Mouse (Mus musculus) cerebellum, adult 11 months (tissue): ENCODE measurements around the gene Thap3.

ENCODE experiments used
- DNase-seq: peaks from one replicate; pipeline ENCODE4 v3.0.0; 2022

The Thap3 gene

GRCm38 (mm10) chr4:152008622-152009075 lies 19.9 kb upstream of the Thap3 start, which contains the start of gene Klhl21:
Klhl21 (plus strand) TSS chr4:152008803.
- DNase-seq, result peak; percentile 90

DNA sequence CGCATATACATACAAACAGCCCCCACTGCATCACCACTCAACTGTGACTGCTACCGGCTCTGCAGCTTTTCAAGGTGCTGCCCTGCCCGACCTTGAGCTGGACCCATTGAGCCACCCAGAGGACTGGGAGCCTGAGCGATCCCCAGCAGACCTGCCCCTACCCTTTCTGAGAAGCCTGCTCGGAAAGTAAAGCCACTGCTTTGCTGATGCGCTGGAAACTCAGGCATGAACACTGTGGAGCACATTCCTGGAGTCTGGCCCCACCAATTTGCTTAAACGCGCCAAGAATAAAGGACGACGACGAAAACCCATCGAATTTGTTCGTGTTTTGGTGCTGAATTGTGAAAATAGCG lies 19.3 kb upstream of the Thap3 start:
- DNase-seq, result no peak

DNA sequence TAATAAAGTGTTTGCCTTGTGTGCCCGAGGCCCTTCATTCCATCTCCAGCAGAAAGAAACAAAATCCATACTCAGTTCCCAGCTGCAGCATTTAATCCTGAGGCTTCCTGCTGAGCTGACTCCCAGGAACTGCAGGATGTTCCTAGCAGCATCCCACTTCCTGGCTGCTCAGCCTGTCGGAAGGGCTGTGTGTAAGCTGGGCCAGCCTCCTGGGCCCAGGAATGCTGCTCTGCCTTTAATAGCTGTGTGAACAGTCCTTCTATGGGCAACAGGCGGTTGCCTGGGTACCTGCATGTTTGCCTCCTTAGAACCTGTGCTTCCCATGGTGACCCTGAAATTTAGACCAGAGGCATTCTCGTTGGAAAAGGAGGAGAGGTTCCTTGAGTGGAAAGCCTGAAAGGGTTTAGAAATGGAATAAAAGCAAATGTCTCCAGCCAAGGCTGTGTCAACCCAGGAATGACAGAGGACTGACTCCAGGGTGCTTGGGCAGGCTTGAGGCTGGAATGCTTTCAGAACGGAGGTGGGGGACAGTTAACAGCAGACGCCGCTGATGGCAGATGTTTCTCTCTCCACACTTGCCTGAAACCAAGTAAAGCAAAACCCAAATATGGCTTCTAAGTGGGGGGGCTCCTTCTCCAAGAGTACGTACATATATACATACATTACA lies 18.8 kb upstream of the Thap3 start:
- DNase-seq, result no peak

DNA sequence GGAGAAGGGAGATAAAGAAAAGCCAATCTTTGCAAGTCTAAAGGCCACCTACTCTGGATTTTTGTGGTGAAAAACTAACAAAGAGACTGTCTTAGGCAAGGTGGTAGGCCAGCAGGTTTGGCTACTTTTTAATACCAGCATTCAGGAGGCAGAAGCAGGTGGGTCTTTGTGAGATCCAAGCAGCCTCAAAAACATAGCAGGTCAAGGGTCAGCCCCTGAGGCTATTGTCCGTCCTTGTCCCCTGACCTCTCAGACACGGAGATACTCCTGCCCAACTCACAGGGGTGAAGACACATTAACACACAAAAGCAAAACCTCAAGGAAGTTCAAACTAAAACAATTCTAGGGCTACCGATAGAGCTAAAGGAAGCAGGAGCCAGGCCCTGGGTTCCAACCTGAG lies 18.0 kb upstream of the Thap3 start:
- no peak for DNase-seq

GRCm38 (mm10) chr4:152006137-152006536 lies 17.3 kb upstream of the Thap3 start:
- no peak for DNase-seq

GRCm38 (mm10) chr4:152002063-152002462 lies 13.3 kb upstream of the Thap3 start:
- no peak for DNase-seq

DNA sequence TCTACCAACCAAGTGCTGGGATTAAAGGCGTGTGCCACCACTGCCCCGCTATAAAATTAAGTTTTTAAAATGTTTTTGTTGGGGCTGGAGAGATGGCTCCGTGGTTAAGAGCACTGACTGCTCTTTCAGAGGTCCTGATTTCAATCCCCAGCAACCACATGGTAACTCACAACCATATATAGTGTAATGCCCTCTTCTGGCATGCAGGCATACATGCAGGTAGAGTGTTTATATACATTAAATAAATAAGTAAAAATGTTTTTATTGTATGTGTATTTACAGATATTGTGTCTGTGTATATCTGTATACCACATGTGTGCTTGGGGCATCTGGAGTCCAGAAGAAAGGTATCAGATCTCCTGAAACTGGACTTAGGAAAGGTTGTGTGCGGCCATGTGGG lies 12.5 kb upstream of the Thap3 start:
- no peak for DNase-seq

DNA sequence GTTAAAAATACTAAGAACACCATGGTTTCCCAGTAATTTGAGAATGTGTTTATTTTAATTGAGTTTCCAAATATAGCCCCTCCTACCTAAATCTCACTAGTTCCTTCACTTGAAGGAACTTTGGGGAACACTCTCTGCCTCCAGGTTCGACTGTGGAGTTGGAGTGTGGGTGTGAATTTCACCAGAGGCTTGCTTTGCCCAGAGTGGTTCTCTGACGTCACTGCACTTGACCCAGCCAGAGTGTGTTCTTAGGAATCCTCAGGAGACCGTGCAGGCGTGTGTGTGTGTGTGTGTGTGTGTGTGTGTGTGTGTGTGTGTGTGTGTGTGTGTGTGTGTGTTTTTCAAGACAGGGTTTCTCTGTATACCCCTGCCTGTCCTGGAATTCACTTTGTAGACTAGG lies 12.1 kb upstream of the Thap3 start:
- no peak for DNase-seq

DNA sequence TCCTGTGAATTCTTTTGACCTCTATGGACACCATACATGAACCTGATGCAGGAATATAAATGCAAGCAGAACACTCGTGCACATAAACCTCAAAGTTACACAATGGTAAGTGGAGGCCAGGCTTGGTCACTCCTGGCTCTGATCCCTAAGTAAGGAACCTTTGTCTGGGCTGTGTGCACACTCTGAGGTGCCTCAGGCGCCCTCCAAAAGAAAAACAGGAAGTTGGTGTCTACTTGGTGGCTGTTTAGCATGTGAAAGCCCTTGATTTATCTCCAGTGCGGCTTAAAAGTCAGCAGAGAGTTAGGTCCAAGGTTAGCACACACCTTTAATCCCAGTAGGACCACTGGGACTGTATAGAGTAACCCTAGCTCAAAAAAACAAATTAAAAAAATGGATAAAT lies 10.7 kb upstream of the Thap3 start:
- no peak for DNase-seq

GRCm38 (mm10) chr4:151997701-151998100 lies 8.9 kb upstream of the Thap3 start:
- DNase-seq, result no peak

DNA sequence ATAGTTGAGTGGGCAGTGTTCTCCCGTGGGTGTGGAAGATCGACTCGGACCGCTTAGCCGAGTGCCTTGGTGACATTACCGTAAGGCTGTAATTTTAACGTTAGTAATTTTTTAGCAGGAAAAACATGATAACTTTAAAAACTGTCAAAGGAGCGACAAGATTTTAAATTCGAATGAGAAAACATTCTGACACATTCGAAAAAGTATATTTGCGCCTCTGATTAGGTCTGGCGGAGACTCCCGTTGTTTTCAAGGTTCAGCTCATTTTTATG lies 8.1 kb upstream of the Thap3 start:
- no peak for DNase-seq

DNA sequence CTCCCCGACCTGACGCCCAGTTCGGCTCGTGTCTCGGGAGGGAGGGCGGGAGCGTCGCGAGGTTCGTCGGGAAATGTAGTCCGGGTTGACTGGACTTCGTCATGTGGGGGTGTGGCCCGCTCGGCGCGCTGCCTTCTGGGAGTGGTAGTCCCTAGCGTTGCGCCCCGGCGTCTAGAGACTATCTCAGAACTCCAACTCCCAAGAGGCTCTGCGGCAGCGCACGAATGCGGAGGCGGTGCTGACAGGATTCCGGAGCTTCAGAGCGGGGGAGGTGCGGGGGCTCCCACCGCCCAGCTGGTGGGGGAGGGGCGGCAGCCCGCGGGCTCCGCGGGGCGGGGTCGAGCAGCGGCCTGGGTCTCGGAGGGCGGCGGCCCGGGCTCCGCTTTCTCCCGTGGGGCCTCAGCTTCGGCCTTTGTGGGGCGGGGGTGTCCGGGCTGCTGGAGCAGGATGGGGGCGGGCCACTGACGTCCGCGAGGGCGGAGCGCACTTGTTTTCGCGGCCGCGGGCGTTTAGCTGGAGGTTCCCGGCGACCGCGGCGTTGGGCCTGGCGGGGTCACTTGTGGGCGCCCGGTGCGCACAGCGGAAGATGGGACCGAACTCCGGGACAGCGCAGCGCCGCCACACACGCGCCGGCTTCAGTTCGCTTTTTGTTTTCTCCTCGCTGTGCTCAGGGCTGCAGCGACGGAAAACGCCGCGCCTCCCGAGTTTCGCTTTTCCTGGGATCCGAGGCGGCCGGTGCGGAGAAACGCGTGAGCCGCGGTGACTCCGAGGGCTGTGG lies 7.6 kb upstream of the Thap3 start, which contains the start of gene Phf13:
TSS of gene Phf13 (minus strand) at position 86 of the 778 bp plus-strand sequence.
- peak; percentile 98 for DNase-seq

DNA sequence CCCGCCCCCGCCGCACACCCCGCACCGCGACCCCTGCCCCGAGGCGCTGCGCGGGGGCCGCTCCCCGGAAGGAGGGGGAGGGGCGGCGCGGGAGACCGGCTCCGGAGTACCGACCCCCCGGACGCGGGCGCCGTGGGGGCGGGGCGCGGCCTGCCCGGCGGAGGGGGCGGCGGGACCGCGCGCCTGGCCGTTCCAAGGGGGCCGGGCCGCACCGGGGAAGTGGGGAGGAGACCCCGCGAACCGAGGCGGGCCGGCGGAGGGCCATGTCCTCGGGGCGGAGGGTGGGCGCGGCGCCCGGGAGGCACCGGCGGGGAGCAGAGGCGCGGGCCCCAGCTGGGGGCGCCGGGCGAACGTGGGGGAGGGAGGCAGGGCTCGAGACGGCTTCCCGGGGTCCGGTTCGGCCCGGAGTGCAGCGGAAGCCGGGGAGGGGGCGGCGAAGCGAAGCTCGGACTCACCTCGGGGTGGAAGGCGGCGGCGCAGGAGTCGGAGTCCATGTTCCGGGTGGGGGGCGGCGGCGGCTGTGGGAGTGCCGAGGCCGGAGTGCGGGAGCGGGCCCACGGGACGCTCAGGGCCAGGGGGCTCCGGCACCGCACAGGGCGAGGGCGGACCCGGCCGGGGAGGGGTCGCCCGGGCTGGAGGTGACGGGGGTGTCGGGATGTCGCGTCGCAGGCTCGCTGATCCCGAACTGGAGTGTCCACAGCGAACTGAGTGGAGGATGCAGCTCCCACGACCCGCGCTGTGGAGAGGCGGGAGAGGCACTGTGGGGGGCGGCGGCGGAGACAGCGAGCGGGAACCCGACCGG lies 6.8 kb upstream of the Thap3 start:
- DNase-seq, result no peak

DNA sequence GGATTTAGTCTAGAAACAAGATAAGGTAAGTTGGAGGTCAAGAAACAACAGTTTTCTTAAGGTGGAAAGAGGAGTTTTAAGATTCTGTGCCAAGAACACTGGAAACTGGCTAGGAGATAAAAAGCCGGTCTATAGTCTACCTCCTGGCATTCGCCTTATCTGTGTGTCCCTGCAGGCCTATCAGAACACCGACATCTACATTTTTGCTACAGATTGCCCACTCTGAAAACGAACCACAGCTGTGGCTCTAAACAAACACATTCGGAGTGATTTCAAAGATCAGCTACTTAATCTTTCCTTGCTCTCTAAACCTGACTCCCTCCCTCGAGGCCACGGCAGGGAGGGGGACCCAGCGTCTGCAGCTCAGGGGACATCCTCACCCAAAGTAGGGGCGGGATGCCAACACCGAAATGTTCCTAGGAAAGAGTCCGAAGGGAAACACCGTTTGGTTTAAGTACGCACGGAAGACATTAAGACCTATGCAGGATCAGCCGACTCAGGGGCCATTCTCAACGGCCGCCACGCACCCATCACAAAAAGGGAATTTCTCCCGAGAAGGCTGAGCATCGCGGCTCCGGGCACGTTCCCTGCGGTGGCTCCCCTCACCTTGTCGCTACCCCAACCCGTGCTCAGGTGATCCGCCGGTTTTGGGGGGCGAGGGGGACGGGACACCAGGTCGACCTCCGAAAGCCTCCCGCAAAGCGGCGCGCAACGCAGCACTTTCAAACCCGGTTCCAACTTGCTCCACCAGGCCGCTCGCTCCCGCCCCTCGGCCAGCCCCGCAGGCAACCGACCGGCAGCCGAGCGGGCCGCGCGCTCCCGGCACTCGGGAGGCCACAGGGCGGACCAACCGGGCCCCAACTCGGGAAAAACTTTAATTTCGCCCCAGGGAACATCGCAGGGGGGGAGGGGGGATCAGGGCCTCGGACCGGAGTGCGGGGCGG lies 5.7 kb upstream of the Thap3 start:
- peak; percentile 53 for DNase-seq

DNA sequence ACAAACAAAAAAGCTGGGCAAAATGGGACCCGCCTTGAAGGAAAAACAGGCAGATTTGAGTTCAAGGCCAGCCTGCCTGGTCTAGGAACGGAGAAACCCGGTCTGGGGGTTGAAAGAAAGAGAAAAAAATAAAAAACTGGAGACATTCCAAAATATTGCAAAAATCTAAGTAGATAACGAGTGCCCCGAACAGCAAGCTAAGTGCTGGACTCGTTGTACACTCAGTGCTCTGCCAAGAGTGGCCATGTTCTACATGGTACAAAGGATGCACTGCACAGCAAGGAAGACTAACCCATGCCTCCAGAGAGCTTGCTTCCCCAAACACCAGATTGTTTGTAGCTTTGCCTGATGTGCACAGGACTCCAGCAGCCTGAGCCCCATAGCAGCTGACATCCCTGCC lies 4.2 kb upstream of the Thap3 start:
- DNase-seq, result no peak

DNA sequence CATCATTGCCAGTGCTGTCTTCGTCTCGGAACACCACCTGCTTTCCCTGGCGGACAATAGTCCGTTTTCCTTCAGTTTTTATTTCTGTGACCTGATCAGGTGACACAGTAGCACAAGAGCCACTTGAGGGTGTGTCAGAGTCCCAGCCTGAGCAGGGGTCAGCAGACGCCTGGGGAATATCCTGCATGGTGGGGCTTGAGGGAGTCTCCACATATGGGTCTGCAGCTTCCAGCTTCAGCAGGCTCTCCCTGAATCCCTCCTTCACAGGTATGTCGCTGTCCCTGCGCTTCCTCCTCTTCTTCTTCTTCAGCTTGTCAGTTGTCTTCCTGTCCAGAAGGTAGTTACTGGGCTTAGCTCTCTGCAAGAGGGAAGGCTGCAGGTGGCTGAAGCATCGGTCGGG lies 3.3 kb upstream of the Thap3 start:
- no peak for DNase-seq

DNA sequence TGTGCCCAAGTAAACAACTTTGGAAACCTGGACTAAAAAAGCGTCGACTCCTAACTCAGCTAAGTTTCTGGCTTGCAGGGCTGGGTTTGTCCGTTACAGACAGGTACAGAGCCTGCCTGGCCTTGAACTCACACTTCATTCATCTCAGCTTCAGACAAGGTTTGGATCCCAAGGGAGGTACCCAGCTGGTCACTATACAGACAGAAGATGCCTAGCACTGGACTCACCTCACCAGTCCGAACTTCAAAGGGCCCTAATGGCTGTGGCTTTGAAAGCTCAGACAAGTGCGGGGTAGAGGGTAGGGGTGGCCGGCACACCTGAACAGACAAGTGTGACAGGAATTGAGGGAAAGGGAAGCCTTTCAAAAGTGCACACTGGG lies 302 bp upstream of the Thap3 start:
- DNase-seq, result no peak

DNA sequence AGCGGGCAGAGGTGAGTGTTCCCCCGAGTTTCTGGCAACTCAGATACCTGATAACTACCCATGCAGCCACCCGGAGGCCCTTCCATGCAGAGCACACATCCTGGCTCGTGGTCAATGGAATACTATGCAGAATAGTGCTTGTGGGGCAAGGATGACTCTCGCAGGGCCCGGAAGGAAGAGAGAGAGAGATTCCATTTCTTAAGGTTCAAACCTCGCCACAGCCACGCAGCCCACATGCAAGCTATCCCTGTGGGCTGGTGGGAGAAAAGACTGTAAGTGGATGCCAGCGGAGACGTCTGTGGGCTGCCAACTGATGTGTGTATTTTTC lies 819 bp downstream of the Thap3 start:
- DNase-seq, result no peak

DNA sequence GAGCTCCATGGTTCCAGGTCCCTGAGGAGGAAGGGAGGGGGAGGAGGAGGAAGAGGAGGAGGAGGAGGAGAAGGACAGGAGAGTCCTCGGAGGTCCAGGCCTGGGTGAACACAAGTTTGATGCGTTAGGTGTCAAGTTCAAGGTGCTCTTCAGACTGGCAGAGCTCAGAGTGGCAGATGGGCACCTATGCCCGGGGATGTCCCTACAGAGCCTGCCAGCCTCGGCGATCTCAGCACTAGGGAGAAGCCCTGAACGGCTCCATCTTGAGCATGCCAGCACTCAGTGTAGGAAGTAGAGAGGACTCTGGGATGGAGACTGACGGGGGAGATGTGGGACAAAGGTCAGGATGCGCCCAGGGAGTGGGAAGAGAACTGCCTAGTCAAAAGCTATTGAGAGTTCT lies 2.1 kb downstream of the Thap3 start:
- no peak for DNase-seq

DNA sequence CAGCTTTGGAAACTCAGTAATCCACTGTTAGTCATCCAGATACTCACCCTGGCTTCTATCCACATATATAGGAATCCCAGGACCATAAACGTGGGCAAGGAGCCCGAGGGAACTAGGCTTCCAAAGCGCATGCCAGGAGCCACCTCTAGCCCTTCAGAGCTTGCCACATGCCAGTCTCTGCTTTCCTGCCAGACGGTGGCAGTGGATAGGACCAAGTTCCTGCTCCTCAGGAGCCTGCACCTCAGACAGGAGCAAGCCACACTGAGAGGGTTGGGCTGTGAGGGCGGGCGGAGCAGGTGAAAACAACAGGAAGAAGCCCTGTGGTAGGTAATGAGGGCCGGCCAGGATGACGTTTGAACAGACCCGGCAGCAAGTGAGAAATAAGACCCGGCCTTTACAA lies 2.9 kb downstream of the Thap3 start:
- peak; percentile 58 for DNase-seq

GRCm38 (mm10) chr4:151983560-151983959 lies 5.2 kb downstream of the Thap3 start:
- no peak for DNase-seq

GRCm38 (mm10) chr4:151983043-151983442 lies 5.8 kb downstream of the Thap3 start:
- DNase-seq, result no peak

- peak; percentile 77 for DNase-seq
These were observed 7.4 kb downstream of the Thap3 start for GRCm38 (mm10) chr4:151981363-151981762.
